Mouse (Mus musculus): ENCODE results near the gene Pet100.
"Not testable (repeated sequence)": the region's sequence is repeated elsewhere in the genome, so short reads cannot be mapped to it uniquely, and the experiment has no call there.

Gene Pet100

DNA sequence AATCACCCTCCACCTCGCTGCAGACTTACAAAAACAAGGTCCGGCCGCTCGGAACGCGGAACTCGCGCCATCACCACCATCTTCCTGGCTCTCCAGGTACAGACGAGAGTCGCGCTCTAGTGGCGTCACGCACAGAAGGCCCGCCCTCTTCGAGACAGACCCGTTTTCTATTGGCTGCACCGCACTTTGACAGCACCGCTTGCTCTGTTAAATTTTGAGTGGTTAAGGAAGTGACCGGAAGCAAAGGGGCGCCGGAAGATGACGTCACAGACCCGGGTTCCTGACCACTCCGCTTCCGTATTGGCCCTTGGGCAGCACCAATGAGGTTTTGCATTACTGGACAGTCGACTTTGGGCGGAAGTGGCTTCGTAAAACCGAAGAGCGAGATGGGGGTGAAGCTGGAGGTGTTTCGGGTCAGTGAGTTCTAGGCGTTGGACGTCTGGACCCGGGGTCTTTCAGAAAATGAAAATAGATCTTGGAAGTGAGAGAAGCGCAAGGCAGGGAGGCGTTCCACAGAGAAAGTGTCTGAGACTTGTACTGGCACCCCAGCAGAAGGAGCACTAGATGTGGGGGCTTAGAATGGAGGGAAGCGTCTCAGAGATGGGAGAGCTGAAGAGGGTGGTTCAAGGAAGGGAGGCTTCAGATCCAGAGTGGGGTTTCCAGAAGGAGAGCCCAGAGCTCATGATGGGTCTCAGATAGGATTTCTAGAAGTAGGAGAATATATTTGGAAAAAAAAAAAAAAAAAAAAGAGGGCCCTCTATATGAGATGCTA, at the start of gene Pet100, which contains the start of gene Xab2:
Gene Pet100 (plus strand): TSS at position 350 of the 772 bp plus-strand sequence.
Gene Xab2 (minus strand): TSS at position 118 of the 772 bp plus-strand sequence.
- DNase-seq (ENCODE audit: low spot score in 2 of 2), result peak; percentile 99

DNA sequence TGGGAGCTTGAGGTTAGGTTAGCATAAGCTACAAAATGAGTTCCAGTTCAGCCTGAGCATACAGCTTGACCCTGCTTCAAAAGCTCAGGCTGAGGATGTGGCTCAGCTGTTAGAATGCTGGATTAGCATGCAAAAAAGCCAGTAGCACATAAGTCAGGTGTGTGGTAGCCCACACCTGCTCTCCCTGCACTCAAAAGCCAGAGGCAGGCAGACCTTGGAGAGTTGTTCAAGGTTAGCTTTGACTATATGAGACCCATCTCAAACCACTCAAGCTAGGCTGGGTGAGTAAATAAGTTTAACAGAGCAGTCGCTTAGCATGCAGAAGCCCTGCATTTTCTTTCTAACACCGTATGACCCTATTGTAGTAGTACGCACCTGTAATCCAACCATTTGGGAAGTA, 46.8 kb upstream of the Pet100 start:
- DNase-seq (ENCODE audit: low spot score in 2 of 2), result no peak

DNA sequence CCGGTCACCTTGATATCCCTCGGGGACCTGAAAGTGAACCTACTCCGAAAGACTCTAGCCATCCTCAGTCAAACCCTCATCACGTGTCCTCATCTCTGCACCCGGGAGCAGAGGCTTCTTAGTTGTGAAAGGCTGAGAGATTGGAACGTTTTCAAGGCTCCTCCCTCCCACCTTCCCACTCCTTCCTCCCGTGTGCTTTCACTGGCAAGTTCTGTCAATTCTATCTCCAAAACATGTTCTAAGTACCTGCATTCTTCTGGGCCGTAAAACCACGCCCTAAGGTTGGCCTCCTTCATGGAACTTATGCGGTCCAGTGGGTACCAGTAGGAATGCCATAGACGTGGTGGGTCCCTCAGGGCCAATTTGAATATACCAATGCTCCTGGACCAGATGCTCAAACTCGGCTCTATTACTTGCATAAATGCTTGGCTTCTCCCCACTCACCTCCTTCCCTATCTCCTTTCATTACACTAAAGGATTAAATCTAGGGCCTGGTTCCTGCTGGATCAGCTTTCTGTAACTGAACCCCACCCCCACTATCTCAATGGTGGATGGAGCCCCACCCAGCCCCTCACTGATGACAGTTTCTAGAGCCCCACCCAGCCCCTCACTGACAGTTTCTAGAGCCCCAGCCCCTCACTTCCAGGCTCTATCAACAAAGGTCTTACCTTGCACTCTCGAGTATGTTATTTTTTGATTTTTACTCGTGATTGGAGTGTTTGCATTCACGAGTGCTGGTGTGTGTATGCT, 45.0 kb upstream of the Pet100 start:
- DNase-seq (ENCODE audit: low spot score in 2 of 2), result no peak

DNA sequence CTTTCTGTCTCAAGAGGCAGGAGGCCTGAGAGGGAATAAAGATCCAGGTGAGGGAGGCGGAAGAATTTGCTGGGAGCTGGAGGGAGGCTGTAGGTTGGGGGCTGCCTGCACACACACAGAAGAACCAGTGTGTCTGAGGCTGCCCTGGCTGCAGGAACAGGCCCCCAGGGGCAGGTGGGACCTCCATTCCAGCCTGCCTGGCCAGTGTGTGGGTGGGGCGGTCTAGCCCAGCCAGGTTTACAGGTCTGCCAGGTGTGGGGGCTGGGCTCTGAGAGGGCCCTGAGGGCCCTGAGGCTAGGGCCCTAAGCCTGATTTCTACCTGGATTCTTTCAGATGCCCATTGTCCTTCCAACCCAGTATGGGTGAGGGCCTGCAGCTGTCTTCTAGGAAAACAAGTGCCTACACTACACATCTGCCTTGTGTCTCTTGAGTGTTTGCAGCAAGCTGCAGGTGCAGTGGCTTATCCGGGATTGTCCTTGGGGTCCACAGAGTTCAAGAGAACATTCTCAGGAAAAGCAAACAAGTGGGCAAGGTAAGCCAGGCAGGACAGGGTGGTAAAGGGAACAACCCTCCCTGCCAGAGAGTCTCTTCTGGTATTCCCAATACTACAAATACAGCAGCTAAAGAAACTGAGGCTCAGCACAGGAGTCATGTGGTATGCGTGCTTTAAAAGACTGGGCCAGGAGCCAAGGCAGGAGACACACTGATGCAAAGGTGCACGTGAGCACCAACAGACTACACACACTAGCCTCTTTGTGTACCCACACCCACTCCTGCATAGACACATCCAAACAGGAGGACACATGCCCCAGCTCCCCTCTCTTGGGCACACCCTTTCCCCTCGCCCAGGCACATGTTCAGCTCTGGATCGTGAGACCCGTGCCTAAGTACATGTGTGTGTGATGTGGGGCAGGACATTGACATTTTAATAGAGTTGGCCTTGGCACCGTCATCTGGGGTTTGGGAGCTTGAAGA, 41.7 kb upstream of the Pet100 start:
- no peak for DNase-seq (ENCODE audit: low spot score in 2 of 2)

DNA sequence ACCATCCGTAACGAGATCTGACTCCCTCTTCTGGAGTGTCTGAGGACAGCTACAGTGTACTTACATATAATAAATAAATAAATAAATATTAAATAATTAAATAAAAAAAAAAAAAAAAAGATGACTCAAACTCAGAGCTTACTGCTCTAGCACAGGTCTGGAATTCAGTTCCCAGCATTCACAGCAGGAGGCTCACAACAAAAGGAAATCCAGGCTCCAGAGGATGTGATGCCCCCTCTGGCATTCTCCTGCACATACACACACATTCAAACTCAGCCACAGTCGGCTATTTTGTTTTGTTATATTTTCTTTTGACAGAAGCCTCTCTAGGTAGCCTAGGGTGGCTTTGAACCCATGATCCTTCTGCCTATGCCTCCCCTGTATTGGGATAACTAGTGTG, 39.4 kb upstream of the Pet100 start:
- DNase-seq (ENCODE audit: low spot score in 2 of 2), result not testable (repeated sequence)

DNA sequence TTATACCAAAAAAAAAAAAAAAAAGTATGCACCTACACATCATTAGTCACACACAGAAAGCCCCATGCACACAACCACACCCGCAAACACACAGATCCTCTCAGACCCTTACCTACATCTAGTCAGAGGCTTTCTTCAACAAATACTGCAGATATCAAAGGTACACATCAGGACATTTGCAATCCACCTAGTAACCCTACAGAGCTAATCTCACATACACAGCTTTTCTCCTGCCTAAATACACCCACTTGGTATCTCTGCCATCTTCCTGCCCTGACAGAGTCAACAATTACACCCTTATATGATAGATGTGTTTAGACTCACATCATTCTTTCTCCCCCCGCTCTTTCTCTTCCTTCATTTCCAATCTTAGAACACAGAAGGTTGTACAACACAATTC, 34.9 kb upstream of the Pet100 start:
- no peak for DNase-seq (ENCODE audit: low spot score in 2 of 2)

DNA sequence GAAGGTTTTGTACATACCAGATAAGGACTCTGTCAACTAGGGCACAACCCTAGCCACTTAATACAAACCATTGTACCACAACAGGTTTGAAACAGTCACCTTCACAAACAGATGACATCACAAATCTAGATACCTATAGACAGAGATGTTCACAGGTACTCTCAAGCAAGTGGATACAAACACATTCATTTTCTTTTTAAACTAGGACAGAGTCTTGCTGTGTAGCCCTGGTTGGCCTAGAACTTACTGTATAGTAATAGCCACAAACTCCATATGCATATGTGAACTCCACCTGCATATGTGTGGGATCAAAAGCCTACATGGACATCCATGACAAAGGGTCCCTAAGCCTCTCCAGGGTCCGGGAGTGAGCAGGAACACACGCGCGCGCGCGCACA, 34.4 kb upstream of the Pet100 start, which contains the start of gene Camsap3:
Gene Camsap3 (plus strand): TSS at position 301 of the 398 bp plus-strand sequence.
- DNase-seq (ENCODE audit: low spot score in 2 of 2), result no peak

DNA sequence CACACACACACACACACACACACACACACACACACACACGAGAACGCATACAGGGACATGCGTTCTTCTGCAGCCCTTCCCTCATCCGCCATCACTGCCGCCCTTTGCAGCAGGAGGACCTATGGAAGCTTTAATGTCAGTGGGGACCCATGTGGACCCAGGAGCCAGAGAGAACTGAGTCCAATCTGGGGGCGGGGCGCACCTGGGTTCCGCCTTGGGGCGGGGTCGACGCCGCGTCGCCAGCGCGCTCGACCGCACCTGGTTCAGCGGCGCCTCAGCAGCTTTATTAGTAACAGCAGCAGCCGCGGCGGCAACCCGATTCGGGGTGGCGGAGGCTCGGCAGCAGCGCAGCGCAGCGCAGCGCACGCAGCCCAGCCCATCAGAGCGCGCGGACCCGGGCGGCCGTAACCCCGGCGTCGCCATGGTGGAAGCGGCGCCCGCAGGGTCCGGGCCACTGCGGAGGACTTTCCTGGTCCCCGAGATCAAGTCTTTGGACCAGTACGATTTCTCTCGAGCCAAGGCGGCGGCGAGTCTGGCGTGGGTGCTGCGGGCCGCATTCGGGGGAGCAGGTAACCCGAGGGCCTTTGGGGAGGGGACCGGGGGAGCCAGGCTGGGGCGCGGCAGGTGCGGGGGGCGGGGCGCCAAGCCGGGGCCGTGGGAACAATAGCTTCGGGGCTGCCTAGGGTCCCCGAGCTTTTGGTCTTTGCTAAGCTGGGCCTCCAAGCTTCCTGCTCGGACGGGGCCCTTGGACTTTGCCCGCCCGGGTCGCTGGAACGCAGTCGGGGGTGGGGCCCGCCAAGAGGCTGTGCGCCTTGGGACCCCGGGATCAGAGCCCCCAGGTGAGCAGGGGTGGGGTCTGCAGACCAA, 33.7 kb upstream of the Pet100 start:
- peak in 1 of 2 experiments; percentile 70 for DNase-seq (ENCODE audit: low spot score in 2 of 2)

DNA sequence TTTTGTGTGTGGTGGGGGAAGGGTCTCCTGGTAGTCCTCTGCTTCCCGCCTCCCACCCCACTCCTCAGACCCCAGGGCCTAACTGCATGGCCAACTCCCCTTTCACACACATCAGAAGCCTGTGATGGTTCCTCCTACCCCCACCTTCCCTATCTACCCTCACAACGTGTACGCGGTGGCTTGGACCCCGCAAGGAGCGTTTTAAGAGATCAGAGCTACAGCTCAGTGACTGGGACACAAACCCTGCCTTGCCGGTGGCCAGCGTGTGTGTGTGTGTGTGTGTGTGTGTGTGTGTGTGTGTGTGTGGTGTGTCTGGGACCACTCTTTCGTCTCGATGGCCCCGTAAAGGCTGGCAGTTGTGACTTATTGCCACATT, 33.1 kb upstream of the Pet100 start:
- no peak for DNase-seq (ENCODE audit: low spot score in 2 of 2)

DNA sequence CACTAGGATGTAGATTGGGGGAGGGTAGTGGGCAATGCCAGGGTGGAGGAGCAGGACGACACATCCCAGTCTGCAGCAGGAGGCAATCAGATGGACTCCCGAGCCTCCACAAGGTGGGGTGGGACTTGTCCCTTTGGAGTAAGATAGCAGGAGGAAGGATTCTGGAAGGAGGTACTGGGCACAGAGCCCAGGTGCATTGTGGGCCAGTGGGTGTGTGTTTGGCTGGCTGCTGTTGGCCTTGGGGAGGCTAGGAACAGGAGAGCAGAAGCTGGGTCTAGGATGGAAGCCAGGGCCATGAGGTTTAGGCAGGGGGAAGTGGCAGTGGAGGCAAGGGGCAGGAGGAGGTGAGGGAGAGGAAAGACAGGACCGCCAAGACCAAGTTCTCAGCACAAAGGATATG, 27.9 kb upstream of the Pet100 start:
- DNase-seq (ENCODE audit: low spot score in 2 of 2), result no peak

DNA sequence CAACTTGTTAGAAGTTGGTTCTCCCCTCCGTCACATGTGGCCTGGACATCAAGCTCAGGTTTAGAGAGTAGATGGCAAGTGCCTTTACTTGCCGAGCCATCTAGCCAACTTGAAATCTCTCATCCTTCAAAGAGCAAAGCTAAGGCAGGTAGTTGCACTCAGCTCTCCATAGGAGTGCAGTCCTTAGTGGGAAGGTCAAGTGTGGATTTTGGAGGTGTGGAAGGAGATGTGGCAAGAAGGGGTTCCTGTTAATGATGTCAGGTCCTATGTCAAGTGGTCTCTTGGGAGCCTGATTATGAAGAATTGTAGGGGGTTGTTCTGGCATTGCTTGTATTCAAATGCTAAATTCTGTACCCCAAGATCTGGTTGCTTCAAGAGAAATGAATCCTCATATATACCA, 26.9 kb upstream of the Pet100 start:
- DNase-seq (ENCODE audit: low spot score in 2 of 2), result no peak

DNA sequence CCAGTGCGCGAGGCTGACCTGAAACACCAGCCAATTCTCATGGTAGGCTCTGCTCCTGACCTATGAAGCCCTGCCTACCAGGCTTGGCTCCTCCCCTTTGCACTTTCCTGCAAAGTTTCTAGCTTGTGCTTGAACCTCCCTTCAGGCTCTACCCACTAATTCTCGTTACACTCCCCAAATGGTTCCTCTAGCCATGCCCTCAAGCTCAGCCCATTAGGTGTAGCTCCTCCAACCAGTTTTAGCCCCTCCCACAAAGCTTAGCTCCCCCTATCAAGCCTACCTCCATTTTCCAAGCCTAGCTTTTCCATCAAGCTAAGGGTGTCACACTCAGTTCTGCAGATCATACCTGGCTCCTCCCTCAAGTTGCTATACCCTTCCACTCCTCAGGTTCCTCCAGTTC, 23.3 kb upstream of the Pet100 start:
- DNase-seq (ENCODE audit: low spot score in 2 of 2), result no peak

DNA sequence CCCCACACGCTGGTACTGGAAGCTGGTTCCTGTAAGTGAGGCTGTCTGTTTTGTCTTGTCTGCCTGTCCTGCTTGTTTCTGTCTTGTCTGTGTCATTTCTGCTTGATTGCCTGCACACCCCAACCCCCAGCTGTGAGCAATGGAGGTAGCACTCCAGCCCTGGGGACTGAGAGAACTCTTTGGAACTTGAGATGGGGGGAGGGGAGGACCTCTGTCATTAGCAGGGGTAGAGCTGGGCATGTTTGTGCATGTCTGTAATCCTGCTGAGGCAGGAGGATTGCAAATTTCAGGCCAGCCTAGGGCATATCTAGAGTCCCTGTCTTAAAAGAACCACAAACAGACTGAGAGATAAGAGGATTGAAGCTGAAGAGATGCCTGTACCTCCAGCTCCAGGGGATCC, 22.1 kb upstream of the Pet100 start:
- DNase-seq (ENCODE audit: low spot score in 2 of 2), result no peak

DNA sequence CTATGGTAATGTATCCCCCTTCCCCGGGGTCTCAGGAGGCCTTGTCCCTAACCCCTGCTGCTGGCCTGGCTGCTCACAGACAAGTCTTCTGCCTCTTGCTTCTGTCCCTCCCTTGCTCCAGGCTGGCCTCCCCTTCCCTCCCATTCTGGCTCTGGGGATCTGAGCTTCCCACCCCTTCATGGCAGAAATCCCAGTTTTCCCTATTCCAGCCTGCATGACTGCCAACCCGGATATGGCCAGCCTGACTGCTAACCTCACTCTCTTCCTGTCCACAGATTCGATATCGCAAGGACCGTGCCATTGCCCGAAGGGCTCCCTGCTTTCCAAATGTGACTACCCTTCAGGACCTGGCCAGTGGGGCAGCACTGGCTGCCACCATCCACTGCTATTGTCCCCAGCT, 20.9 kb upstream of the Pet100 start:
- DNase-seq (ENCODE audit: low spot score in 2 of 2), result no peak

DNA sequence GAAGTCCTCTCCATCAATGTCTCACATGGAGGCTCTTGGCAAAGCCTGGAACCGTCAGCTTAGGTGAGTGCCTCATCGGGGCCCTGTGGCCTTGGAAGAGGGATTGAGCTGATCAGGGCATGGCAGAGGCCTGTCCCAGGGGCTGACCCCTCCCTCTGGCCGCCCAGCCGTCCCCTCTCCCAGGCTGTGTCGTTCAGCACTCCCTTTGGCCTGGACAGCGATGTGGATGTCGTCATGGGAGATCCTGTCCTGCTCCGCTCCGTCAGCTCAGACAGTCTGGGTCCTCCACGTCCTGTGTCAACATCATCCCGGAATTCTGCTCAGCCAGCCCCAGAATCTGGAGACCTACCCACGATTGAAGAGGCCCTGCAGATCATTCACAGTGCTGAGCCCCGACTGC, 17.9 kb upstream of the Pet100 start:
- no peak for DNase-seq (ENCODE audit: low spot score in 2 of 2)

DNA sequence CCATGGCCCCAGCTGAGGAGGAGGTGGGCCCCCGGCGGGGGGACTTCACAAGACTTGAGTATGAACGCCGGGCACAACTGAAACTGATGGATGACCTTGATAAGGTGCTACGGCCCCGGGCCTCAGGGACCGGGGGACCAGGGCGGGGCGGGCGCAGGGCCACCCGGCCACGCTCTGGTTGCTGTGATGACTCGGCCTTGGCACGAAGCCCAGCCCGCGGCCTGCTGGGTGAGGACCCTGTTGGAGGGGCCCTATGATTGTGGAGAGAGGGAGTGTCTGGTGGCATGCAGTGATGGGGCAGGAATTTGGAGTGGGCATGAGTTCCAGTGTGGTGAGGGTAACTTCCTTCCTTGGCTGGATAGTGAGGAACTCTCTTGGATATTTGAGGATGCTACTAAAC, 14.8 kb upstream of the Pet100 start:
- no peak for DNase-seq (ENCODE audit: low spot score in 2 of 2)

DNA sequence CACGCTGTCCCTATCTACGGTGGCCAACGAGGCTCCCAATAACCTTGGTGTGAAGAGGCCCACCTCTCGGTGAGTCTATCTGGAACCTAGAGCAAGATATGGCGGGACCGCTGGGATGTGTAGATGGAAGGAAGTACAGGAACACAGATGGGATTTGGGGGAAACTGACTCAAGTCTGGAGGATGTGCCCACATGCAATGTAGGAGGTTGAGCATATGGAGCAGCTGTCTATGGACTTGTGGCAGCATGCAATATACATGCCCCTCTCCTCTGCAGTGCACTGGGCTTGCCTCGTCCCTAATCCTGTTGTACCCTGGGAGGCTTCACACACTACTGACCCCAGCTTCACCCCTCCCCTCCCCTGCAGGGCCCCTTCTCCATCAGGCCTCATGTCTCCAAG, 13.5 kb upstream of the Pet100 start:
- DNase-seq (ENCODE audit: low spot score in 2 of 2), result no peak

DNA sequence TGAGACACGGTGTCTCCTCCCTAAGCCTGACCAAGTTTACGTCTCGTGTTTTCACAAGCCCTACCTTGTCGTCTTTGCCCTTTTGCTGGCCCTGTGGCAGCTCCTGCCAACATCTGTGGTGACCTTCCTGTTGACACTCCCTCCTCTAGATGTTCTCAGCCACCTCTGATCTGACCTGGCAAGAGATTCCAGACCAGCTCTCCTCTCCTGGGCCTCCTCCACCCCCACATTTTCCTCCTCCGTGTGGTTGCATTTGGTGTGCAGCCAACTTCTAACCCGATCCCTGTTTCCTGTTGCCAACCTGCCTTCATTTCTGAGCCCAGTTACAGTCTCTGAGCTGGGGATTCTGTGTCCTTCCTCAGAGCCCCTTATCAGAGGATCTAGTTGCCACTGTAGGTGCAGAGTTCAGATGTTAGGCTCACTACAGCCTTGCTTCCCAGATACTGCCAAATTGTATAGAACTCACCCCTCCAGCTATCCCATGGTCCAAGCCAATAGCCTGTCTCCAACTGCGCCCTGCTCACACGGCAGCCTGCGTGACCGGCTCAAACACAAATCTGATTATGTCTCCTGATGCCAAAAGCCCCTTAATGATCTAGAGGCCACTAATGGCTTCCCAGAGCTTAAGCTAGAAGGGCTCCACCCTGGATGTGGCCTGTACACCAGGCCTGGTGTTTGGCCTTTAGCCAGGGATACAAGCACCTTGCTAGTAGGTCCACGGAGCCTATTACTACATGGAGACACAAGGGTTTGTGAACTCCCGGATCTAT, 12.1 kb upstream of the Pet100 start:
- DNase-seq (ENCODE audit: low spot score in 2 of 2), result no peak

DNA sequence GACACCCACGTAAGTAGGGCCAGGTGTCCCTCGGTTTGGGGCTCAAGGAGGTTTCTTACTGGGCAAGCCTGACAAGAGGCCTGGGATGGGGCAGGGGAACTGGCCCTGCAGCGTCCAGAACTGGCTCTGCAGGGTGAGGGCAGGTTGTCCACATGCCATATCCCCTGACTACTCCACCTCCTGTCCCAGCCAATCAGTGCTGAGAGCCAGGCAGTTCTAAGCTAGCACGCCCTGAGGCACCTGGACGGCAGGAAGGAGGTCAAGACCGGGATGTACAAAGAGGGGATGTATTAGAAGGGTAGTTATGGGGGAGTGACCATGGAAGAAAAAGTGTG, 11.6 kb upstream of the Pet100 start:
- no peak for DNase-seq (ENCODE audit: low spot score in 2 of 2)

DNA sequence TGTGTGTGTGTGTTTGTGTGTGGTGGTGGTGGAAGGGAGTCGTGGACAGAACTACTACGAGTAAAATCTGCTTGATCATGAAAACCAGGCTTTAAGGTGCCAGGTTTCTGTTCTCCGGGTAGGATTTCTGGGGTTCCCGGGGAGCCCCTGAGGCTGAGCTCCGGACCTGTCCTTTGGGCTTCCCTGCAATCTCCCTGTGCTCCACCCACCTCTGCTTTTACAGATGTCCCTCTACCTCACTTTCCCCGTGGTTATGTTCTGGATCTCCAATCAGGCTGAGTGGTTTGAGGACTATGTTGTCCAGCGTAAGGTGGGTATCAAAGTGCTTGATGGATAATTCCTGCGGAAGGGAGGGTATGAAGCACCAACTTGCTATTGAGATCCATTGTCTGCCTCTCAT, 771 bp downstream of the Pet100 start:
- DNase-seq (ENCODE audit: low spot score in 2 of 2), result no peak
